Mouse (Mus musculus) ES-Bruce4 (cell line): ENCODE measurements around the gene Ugt2a2. TPM values are rescaled to one million over a fixed set of nuclear protein-coding genes. Genes with fewer than 3 reads are reported as not detected.
"Not testable (repeated sequence)": the region's sequence is repeated elsewhere in the genome, so short reads cannot be mapped to it uniquely, and the experiment has no call there.

Experiments
- H3K27ac ChIP-seq: 2 replicates; pipeline ENCODE4 v1.5.1; 2012; ENCODE audit warnings: low read length, inconsistent platforms; ENCODE audit not compliant: insufficient read depth
- H3K27me3 ChIP-seq: 2 replicates; pipeline ENCODE4 v1.6.1; 2012; ENCODE audit warnings: mild to moderate bottlenecking, low read length, inconsistent platforms; ENCODE audit not compliant: control insufficient read depth, poor library complexity, insufficient read depth, severe bottlenecking
- H3K36me3 ChIP-seq: 2 replicates; pipeline ENCODE4 v1.6.1; 2012; ENCODE audit warnings: inconsistent platforms, mild to moderate bottlenecking, low read length, moderate library complexity; ENCODE audit not compliant: control insufficient read depth, poor library complexity, insufficient read depth, severe bottlenecking
- H3K4me1 ChIP-seq: one replicate; pipeline ENCODE4 v1.8.1; 2011; ENCODE audit warnings: low read length; ENCODE audit not compliant: control insufficient read depth, insufficient read depth
- H3K4me3 ChIP-seq: 2 replicates; pipeline ENCODE4 v1.5.1; 2011; ENCODE audit warnings: low read depth, mild to moderate bottlenecking, low read length
- H3K9ac ChIP-seq: 2 replicates; pipeline ENCODE4 v1.6.1; 2012; ENCODE audit warnings: low read depth, mild to moderate bottlenecking, inconsistent platforms; ENCODE audit not compliant: poor library complexity, severe bottlenecking
- H3K9me3 ChIP-seq: replicated peaks from 2 replicates; pipeline ENCODE4 v1.6.1; 2012; ENCODE audit warnings: mild to moderate bottlenecking, low read length, inconsistent platforms; ENCODE audit not compliant: control insufficient read depth, poor library complexity, insufficient read depth, severe bottlenecking
- CTCF ChIP-seq: IDR thresholded peaks from one replicate; pipeline ENCODE4 v1.8.1; 2011; ENCODE audit warnings: low read depth, low read length
- EP300 ChIP-seq: IDR thresholded peaks from 2 replicates; pipeline ENCODE4 v1.6.1; 2011; ENCODE audit warnings: low read depth, low read length; ENCODE audit not compliant: insufficient read depth
- POLR2A ChIP-seq: IDR thresholded peaks from one replicate; pipeline ENCODE4 v1.8.1; 2011; ENCODE audit warnings: low read length; ENCODE audit not compliant: insufficient read depth
- polyA plus RNA-seq: library from polyadenylated mRNA; stranded (reverse); fragments of >200 nt; gene quantifications from 2 replicates; pipeline ENCODE4 v1.2.4, GENCODE M21; 2011; ENCODE audit warnings: low read depth; ENCODE audit not compliant: missing spikeins, insufficient read depth, insufficient read length

Ugt2a2 gene
- not detected in 2 replicates for polyA plus RNA-seq

GRCm38 (mm10) chr5:87482160-87482559, at the start of gene Ugt2a2:
Gene Ugt2a2, minus strand, starts transcription at chr5:87482260.
- Histone ChIP-seq H3K9ac (no peak within 1 kb of the TSS), H3K4me1 (no peaks in the 10 kb centered on the region), H3K36me3 (no peaks in the 10 kb centered on the region), H3K27ac (no peak within 1 kb of the TSS), H3K4me3 (no peak within 1 kb of the TSS), H3K27me3 (no peaks in the 10 kb centered on the region), H3K9me3 (no peaks in the 10 kb centered on the region)
- TF ChIP-seq POLR2A (no peak), EP300 (no peak), CTCF (no peak)

GRCm38 (mm10) chr5:87523561-87523960, 41.5 kb upstream of the Ugt2a2 start:
- not testable (repeated sequence) for H3K4me1 ChIP-seq, H3K9me3 ChIP-seq, H3K9ac ChIP-seq, H3K27me3 ChIP-seq, H3K4me3 ChIP-seq, H3K27ac ChIP-seq, H3K36me3 ChIP-seq

- H3K9me3 ChIP-seq = no peaks in the 10 kb centered on the region
- H3K27me3 ChIP-seq = no peaks in the 10 kb centered on the region
- H3K4me1 ChIP-seq = no peaks in the 10 kb centered on the region
- no peak for TF ChIP-seq CTCF
- TF ChIP-seq EP300 = no peak
- TF ChIP-seq POLR2A = no peak
- no peak overlapping the region for H3K27ac ChIP-seq
- no peaks in the 10 kb centered on the region for H3K36me3 ChIP-seq
- no peak overlapping the region for H3K4me3 ChIP-seq
- H3K9ac ChIP-seq = no peak overlapping the region
Measured at GRCm38 (mm10) chr5:87505776-87506458, 23.9 kb upstream of the Ugt2a2 start.

GRCm38 (mm10) chr5:87502687-87503086, 20.6 kb upstream of the Ugt2a2 start:
- Histone ChIP-seq H3K36me3 (no peaks in the 10 kb centered on the region), H3K9me3 (no peaks in the 10 kb centered on the region)
- TF ChIP-seq POLR2A (no peak), EP300 (no peak)

GRCm38 (mm10) chr5:87499341-87499740, 17.3 kb upstream of the Ugt2a2 start:
- Histone ChIP-seq H3K27ac (no peak overlapping the region), H3K9ac (no peak overlapping the region), H3K27me3 (no peaks in the 10 kb centered on the region), H3K4me1 (no peaks in the 10 kb centered on the region), H3K36me3 (no peaks in the 10 kb centered on the region), H3K9me3 (no peaks in the 10 kb centered on the region), H3K4me3 (no peak overlapping the region)
- TF ChIP-seq CTCF (no peak), POLR2A (no peak), EP300 (no peak)

More at GRCm38 (mm10) chr5:87502687-87503086, 20.6 kb upstream of the Ugt2a2 start:
- no peak overlapping the region for H3K27ac ChIP-seq
- no peak overlapping the region for H3K4me3 ChIP-seq
- no peak overlapping the region for H3K9ac ChIP-seq
- H3K4me1 ChIP-seq = no peaks in the 10 kb centered on the region
- no peaks in the 10 kb centered on the region for H3K27me3 ChIP-seq

DNA sequence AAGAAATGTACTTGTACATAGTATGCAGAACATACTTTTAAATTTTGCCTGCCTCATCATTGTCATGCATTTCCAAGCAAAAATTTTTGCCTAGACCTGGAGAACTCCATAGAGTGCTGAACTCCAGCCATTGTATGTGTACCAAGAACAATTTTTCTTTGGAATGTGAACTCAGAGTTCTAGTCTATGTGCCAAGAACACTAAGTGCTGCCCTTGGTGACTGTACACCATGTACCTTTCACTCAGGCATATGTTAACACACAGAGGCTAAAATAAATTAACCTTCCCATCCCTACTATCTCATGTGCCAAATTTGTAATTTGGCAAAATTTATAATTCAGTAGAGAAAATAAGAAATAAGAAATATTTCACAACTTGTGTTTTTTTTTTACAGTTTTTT, 16.9 kb upstream of the Ugt2a2 start:
- no peak overlapping the region for H3K4me3 ChIP-seq
- H3K27me3 ChIP-seq = no peaks in the 10 kb centered on the region

More for the DNA sequence above, 16.9 kb upstream of the Ugt2a2 start:
- no peak overlapping the region for H3K9ac ChIP-seq
- H3K27ac ChIP-seq = no peak overlapping the region
- H3K4me1 ChIP-seq = no peaks in the 10 kb centered on the region
- no peaks in the 10 kb centered on the region for H3K36me3 ChIP-seq
- no peaks in the 10 kb centered on the region for H3K9me3 ChIP-seq
- TF ChIP-seq POLR2A = no peak
- TF ChIP-seq CTCF = no peak
- no peak for TF ChIP-seq EP300
